Mouse (Mus musculus) kidney, adult 2 months (tissue): ENCODE results near the gene Xrn1. TPM values are rescaled to one million over a fixed set of nuclear protein-coding genes. Genes with fewer than 3 reads are reported as not detected.

ENCODE experiments used
- DNase-seq: peaks from one replicate; pipeline ENCODE4 v3.0.0; 2021
- H3K27ac ChIP-seq: fragments of 200-500 bp; 2 replicates; pipeline ENCODE4 v1.5.1; 2012; ENCODE audit warnings: low read depth, low read length, control low read depth, inconsistent platforms; ENCODE audit not compliant: insufficient read depth
- H3K27me3 ChIP-seq: fragments of 200-500 bp; replicated peaks from 2 replicates; pipeline ENCODE4 v1.6.1; 2012; ENCODE audit warnings: mild to moderate bottlenecking, moderate library complexity, low read length, inconsistent platforms; ENCODE audit not compliant: control insufficient read depth, insufficient read depth
- H3K36me3 ChIP-seq: fragments of 200-500 bp; 2 replicates; pipeline ENCODE4 v1.6.1; 2012; ENCODE audit warnings: mild to moderate bottlenecking, moderate library complexity, low read length, inconsistent platforms; ENCODE audit not compliant: control insufficient read depth, insufficient read depth
- H3K4me1 ChIP-seq: fragments of 200-500 bp; 2 replicates; pipeline ENCODE4 v1.6.1; 2011; ENCODE audit warnings: low read length; ENCODE audit not compliant: control insufficient read depth, insufficient read depth
- H3K4me3 ChIP-seq: fragments of 200-500 bp; 2 replicates; pipeline ENCODE4 v1.5.1; 2011; ENCODE audit warnings: mild to moderate bottlenecking, low read depth, low read length, control low read depth; ENCODE audit not compliant: insufficient read depth
- CTCF ChIP-seq: fragments of 200-500 bp; conservative IDR thresholded peaks from 2 replicates; pipeline ENCODE4 v1.5.1; 2011; ENCODE audit warnings: low read depth, mild to moderate bottlenecking, control low read depth, low read length, moderate library complexity, mixed read lengths; ENCODE audit not compliant: insufficient read depth, insufficient read length
- POLR2A ChIP-seq: fragments of 200-500 bp; IDR thresholded peaks from one replicate; pipeline ENCODE4 v1.6.1; 2011; ENCODE audit warnings: low read depth, low read length, control low read depth
- WGBS: fragments of 180-500 bp; shearing (Covaris S2); methylation state at CpG from one replicate; pipeline ENCODE4 v1.1.7; 2018; 5-methylcytosine and 5-hydroxymethylcytosine counted together
- polyA plus RNA-seq: library from polyadenylated mRNA; depleted of rRNA; stranded (reverse); fragments of >200 nt; gene quantifications from 2 replicates; pipeline ENCODE4 v1.2.3, GENCODE M21; 2012; rRNA removed

Xrn1 gene
- polyA plus RNA-seq, 1 experiment, result 4.0 TPM

GRCm38 (mm10) chr9:96102846-96103245 lies 148.3 kb downstream of the Xrn1 start:
- no peak overlapping the region for H3K4me3 ChIP-seq
- no peaks in the 10 kb centered on the region for H3K4me1 ChIP-seq
- no peaks in the 10 kb centered on the region for H3K36me3 ChIP-seq
- no peak for DNase-seq
- WGBS, result 88% methylated on average over 8 of the region's 8 CpGs
- TF ChIP-seq CTCF (no peak), POLR2A (no peak)
- H3K27ac ChIP-seq, result no peak overlapping the region
- no peaks in the 10 kb centered on the region for H3K27me3 ChIP-seq

Other genes starting within 250 kb of the Xrn1 start
- 11.6 and 13.6 TPM in 2 replicates for gene Trpc1, start 204.4 kb upstream of the Xrn1 start, polyA plus RNA-seq
- 12.0 and 21.6 TPM in 2 replicates for gene Pls1, start 109.4 kb upstream of the Xrn1 start, polyA plus RNA-seq
- gene Atr, start 97.2 kb upstream of the Xrn1 start, polyA plus RNA-seq, result 2.7 and 2.8 TPM in 2 replicates
- gene Gk5, start 164.6 kb downstream of the Xrn1 start, polyA plus RNA-seq, result 6.7 and 6.9 TPM in 2 replicates
- gene Tfdp2, start 241.5 kb downstream of the Xrn1 start, polyA plus RNA-seq, result 14.7 and 16.9 TPM in 2 replicates